In the genomic region with DNA sequence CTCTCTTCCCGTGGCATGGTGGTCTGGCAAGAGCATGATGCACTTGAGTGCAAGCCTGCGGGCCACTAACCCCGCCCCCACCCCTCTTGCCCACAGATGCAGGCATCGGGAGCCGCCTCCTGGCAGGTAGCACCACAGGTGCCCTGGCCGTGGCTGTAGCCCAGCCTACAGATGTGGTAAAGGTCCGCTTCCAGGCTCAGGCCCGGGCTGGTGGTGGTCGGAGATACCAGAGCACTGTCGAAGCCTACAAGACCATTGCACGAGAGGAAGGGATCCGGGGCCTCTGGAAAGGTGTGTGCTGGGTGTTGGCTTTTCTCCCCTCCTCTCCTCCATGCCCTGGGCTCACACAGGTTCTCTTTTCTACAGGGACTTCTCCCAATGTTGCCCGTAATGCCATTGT, we compare ENCODE assay signal across 12 mouse cellular contexts. TPM values are rescaled to one million over a fixed set of nuclear protein-coding genes. Genes with fewer than 3 reads are reported as not detected.
"Had no signal": no experiment of that assay in that cellular context is flagged by ENCODE, and none has a peak within 500 bp of the region (broad histone marks: within the 10 kb centered on the region; RNA-seq: fewer than 3 reads in every experiment).

No protein-coding gene starts in this region.

- H3K27ac ChIP-seq: layer of hippocampus, adult 2 months; limb, embryonic 13.5 days; midbrain, embryonic 12.5 days; stomach, embryonic 15.5 days had no signal

- ATAC-seq: midbrain, embryonic 16.5 days had no signal

- H3K4me2 ChIP-seq: limb, embryonic 13.5 days; midbrain, embryonic 12.5 days; stomach, embryonic 15.5 days had no signal

- DNase-seq: kidney, adult 11 months; kidney, postnatal 10 days; kidney, postnatal 4 days; lung, adult 18-20 months; right cerebral cortex, postnatal 14 days had no signal

- H3K9ac ChIP-seq: limb, embryonic 13.5 days; midbrain, embryonic 12.5 days; stomach, embryonic 15.5 days had no signal

- H3K27me3 ChIP-seq: limb, embryonic 13.5 days; stomach, embryonic 15.5 days had no signal

- H3K4me3 ChIP-seq: layer of hippocampus, adult 2 months; limb, embryonic 13.5 days; midbrain, embryonic 12.5 days; stomach, embryonic 15.5 days had no signal

- H3K9me3 ChIP-seq: limb, embryonic 13.5 days; midbrain, embryonic 12.5 days; stomach, embryonic 15.5 days had no signal

RNA-seq across cellular contexts. Expression of a gene that starts 25.2 kb away (rescaled TPM):
- total RNA-seq: megakaryocyte-erythroid progenitor cell, adult 5-6 weeks had no signal
- polyA plus RNA-seq: midbrain, embryonic 12.5 days; midbrain, embryonic 16.5 days; neural tube, embryonic 14.5 days had no signal
